Mouse (Mus musculus) liver, adult 2 months (tissue): Measurements from ENCODE around the gene Nme4. TPM values are rescaled to one million over a fixed set of nuclear protein-coding genes. Genes with fewer than 3 reads are reported as not detected.
A peak's percentile ranks its signal among the peaks of the same experiment; 100 is the strongest.

Experiments used
- DNase-seq: peaks from one replicate; pipeline ENCODE4 v3.0.0-alpha.2; 2011; ENCODE audit warnings: low read depth, low spot score; ENCODE audit errors: extremely low read depth
- H3K27ac ChIP-seq: fragments of 200-500 bp; replicated peaks from 2 replicates; pipeline ENCODE4 v1.5.1; 2012; ENCODE audit warnings: low read depth, mild to moderate bottlenecking, control low read depth, inconsistent platforms, low read length; ENCODE audit not compliant: insufficient read depth
- H3K27me3 ChIP-seq: fragments of 200-500 bp; 2 replicates; pipeline ENCODE4 v1.6.1; 2012; ENCODE audit warnings: mild to moderate bottlenecking, moderate library complexity, low read length, inconsistent platforms; ENCODE audit not compliant: control insufficient read depth, insufficient read depth
- H3K36me3 ChIP-seq: fragments of 200-500 bp; 2 replicates; pipeline ENCODE4 v1.6.1; 2012; ENCODE audit warnings: low read length, inconsistent platforms; ENCODE audit not compliant: control insufficient read depth, insufficient read depth
- H3K4me1 ChIP-seq: fragments of 200-500 bp; 2 replicates; pipeline ENCODE4 v1.6.1; 2011; ENCODE audit warnings: low read length; ENCODE audit not compliant: control insufficient read depth, insufficient read depth
- H3K4me3 ChIP-seq: fragments of 200-500 bp; 2 replicates; pipeline ENCODE4 v1.5.1; 2011; ENCODE audit warnings: low read depth, mild to moderate bottlenecking, control low read depth, low read length, moderate library complexity; ENCODE audit not compliant: insufficient read depth
- H3K79me2 ChIP-seq: fragments of 200-500 bp; 2 replicates; pipeline ENCODE4 v1.6.1; 2012; ENCODE audit warnings: inconsistent platforms, mild to moderate bottlenecking, low read length, moderate library complexity; ENCODE audit not compliant: control insufficient read depth, insufficient read depth
- H3K9ac ChIP-seq: fragments of 200-500 bp; 2 replicates; pipeline ENCODE4 v1.6.1; 2012; ENCODE audit warnings: low read depth, mild to moderate bottlenecking, control low read depth, inconsistent platforms, low read length
- CTCF ChIP-seq: fragments of 200-500 bp; IDR thresholded peaks from 2 replicates; pipeline ENCODE4 v1.5.1; 2011; ENCODE audit warnings: low read depth, low read length, control low read depth
- POLR2A ChIP-seq: fragments of 200-500 bp; IDR thresholded peaks from 2 replicates; pipeline ENCODE4 v1.6.1; 2011; ENCODE audit warnings: low read length, control low read depth; ENCODE audit not compliant: insufficient read depth; ENCODE audit errors: extremely low read depth
- WGBS: fragments of 180-500 bp; shearing (Covaris S2); methylation state at CpG from one replicate; pipeline ENCODE4 v1.1.7; 2018; 5-methylcytosine and 5-hydroxymethylcytosine counted together
- polyA plus RNA-seq: library from polyadenylated mRNA; depleted of rRNA; stranded (reverse); fragments of >200 nt; gene quantifications from 2 replicates; pipeline ENCODE4 v1.2.3, GENCODE M21; 2012
- total RNA-seq: library from RNA; depleted of rRNA; stranded (reverse); fragments of >200 nt; gene quantifications from 2 replicates; pipeline ENCODE4 v1.2.3, GENCODE M21; 2014

The Nme4 gene
- total and polyA plus RNA-seq, 2 experiments: 7.0 to 8.7 TPM

GRCm38 (mm10) chr17:26137106-26137750, 41.8 kb upstream of the Nme4 start:
- no peaks in the 10 kb centered on the region for H3K36me3 ChIP-seq
- WGBS: 84% methylated on average over 11 of the region's 11 CpGs
- no peak overlapping the region for H3K4me3 ChIP-seq
- DNase-seq: no peak
- H3K9ac ChIP-seq: no peak overlapping the region
- H3K4me1 ChIP-seq: peaks cover 4% of the 10 kb centered on the region; the same call in 1 of the 2 replicates
- peaks cover 25% of the 10 kb centered on the region; the same call in 1 of the 2 replicates for H3K79me2 ChIP-seq
- TF ChIP-seq CTCF: no peak
- no peak overlapping the region for H3K27ac ChIP-seq
- no peaks in the 10 kb centered on the region for H3K27me3 ChIP-seq

DNA sequence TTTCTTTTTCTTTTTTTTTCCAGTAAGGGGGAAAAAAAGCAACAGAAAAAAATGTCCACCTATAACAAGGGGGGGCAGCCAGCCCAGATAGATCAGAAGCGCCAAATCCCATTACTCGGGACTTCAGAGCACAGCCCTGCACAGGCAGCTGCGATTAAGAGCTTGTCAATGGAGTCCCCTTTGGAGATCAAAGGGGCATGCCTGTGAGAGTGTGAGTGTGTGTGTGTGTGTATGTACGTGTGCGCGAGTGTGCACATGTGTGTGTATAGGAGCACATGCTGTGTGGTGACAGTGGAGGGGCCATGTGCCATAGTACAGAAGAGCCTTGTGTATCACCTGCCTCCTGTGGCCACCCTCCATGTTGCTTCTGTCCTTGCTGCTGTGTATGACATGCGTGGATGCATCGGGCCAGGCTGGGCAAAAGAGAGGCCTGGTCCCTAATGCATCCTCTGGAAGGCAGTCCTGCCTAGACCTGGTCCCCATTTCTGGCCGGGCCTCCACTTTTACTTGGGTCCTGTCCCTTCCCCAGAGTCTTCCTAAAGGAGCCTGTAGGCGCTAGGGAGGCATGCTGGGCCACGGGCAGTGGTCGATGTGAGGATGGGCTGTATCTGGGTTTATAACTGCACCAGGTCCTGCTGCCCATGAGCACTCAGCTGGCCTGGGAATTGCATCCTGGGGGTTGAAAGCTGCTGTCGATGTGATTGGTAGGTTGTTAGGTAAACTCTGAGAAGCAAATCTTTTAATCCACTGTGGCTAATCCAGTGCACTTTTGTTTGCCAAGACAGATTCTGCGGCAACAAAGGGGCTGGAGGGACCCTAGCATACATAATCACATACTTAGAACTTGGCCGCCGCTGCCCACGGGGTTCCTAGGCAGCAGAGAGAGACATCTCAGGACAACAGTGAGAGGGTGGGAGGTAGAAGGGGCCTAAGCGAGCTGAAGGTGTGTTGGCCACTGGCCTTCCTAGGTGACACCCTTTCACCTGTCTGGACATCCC, 36.8 kb upstream of the Nme4 start:
- DNase-seq: no peak
- H3K79me2 ChIP-seq: no peaks in the 10 kb centered on the region
- H3K36me3 ChIP-seq: no peaks in the 10 kb centered on the region
- H3K4me3 ChIP-seq: no peak overlapping the region
- 94% methylated on average over 18 of the region's 18 CpGs for WGBS
- H3K9ac ChIP-seq: no peak overlapping the region
- no peaks in the 10 kb centered on the region for H3K4me1 ChIP-seq
- TF ChIP-seq POLR2A: no peak
- no peak overlapping the region for H3K27ac ChIP-seq
- no peaks in the 10 kb centered on the region for H3K27me3 ChIP-seq

DNA sequence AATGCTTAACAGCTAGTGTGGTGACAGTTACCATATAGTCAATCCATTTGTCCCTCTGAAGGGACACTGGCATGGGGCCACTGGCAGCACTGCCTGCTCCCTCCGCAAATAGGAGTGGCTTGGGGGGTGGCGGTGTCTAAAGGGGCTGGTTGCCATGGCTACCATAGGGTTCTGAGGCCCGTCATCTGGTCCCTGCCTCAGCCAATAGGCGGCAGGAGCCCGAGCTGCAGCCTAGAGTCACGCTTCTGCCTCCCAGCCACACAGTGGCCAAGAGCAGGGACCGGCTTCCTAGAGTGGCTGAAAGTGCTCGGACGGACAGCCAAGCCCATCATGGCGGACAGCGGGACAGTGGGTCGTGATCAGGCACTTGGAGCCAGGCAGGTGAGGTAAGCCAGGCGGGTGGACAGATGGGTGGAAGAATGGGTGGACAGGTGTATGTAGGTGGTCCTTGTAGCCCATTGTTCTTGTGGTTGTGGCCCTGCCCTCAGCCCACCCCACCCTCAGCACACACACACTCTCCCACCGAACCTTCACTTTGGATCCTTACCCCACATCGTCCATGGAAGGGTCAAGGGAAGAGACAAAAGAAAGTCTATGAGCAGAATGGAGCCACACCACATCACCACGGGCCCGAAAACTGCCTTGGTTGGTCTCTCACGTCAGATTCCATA, 35.8 kb upstream of the Nme4 start:
- WGBS: 97% methylated on average over 18 of the region's 18 CpGs
- Histone ChIP-seq H3K4me3 (no peak overlapping the region), H3K79me2 (no peaks in the 10 kb centered on the region), H3K36me3 (no peaks in the 10 kb centered on the region), H3K27me3 (no peaks in the 10 kb centered on the region), H3K9ac (no peak overlapping the region), H3K27ac (no peak overlapping the region), H3K4me1 (no peaks in the 10 kb centered on the region)
- DNase-seq: no peak
- TF ChIP-seq POLR2A: no peak
- TF ChIP-seq CTCF: no peak

DNA sequence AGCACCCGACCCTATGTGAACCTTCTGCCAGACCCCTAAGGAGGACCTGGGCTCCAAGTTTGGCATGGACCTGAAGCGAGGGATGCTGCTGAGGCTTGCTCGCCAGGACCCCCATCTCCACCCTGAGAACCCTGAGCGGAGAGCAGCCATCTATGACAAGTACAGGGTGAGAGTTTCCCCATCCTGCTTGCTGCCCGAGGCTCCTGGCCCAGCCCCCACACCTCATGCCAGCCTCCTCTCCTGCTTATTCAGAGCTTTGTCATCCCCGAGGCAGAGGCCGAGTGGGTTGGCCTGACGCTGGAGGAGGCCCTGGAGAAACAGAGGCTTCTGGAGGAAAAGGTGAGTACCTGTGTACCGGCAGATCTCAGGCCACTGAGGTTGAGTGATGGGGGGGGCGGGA, 29.8 kb upstream of the Nme4 start:
- Histone ChIP-seq H3K27ac (no peak overlapping the region), H3K4me3 (no peak overlapping the region), H3K9ac (no peak overlapping the region), H3K36me3 (no peaks in the 10 kb centered on the region), H3K79me2 (peaks cover 5% of the 10 kb centered on the region; the same call in 1 of the 2 replicates), H3K4me1 (peaks cover 7% of the 10 kb centered on the region), H3K27me3 (no peaks in the 10 kb centered on the region)
- TF ChIP-seq CTCF: no peak
- TF ChIP-seq POLR2A: no peak
- WGBS: 96% methylated on average over 10 of the region's 10 CpGs
- no peak for DNase-seq

- Histone ChIP-seq H3K27me3 (no peaks in the 10 kb centered on the region), H3K9ac (0 out of 2 replicates have a peak overlapping the region, but pooled peaks have one; percentile 83), H3K4me1 (peaks cover 8% of the 10 kb centered on the region), H3K79me2 (peaks cover 5% of the 10 kb centered on the region; the same call in 1 of the 2 replicates), H3K4me3 (no peak overlapping the region), H3K36me3 (no peaks in the 10 kb centered on the region), H3K27ac (no peak overlapping the region)
- DNase-seq: no peak
- WGBS: 81% methylated on average over 7 of the region's 7 CpGs
- TF ChIP-seq POLR2A: no peak
- no peak for TF ChIP-seq CTCF
Measured at GRCm38 (mm10) chr17:26124560-26124959, 29.2 kb upstream of the Nme4 start.
